Mouse (Mus musculus): ENCODE measurements around the gene Hpd.
"Not testable (repeated sequence)": the region's sequence is repeated elsewhere in the genome, so short reads cannot be mapped to it uniquely, and the experiment has no call there.

The Hpd gene

DNA sequence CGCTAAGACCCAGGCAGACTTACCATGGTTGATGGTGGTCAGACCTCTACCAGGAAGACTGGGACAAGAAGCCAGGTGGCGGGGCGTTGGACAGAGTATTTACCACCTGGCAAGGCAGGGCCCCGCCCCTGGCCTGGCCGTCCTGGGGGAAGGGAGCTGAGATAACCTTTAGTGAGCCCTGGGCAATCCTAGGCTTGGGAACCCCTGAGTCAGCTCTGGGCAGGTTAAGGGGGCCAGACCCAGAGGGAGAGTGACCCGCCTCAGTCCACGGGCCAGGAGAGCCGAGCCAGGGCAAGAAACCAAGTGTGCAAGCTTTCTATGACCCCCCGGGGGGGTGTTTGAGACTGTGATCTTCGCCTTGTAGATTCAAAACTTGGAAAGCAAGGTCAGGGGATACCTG lies at the start of gene Hpd:
TSS of gene Hpd (minus strand) at position 77 of the 400 bp plus-strand sequence.
- no peak for DNase-seq (ENCODE audit: low spot score in 2 of 2)

DNA sequence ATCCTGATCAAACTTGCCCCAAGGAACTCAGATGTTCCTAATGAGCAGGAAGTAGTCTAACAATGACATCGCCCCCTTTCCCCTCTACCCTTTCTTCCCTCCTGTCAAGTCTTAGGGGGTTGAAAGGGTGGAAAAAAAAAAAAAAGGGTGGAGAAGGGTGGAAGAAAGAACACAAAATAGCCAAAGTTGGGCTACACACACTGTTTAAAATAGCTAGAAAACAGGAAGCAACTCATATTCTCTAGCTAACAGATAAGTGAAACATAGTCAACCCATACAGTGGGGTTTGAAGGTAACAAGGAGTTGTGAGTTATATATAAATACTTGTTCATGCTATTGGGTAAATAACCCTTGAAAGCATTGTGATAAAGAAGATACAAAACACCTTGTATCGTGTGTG lies 49.7 kb upstream of the Hpd start:
- no peak for DNase-seq (ENCODE audit: low spot score in 2 of 2)

- DNase-seq (ENCODE audit: low spot score in 2 of 2) = peak in 1 of 2 experiments; percentile 45
Observed at GRCm38 (mm10) chr5:123229296-123229695, 46.8 kb upstream of the Hpd start.

DNA sequence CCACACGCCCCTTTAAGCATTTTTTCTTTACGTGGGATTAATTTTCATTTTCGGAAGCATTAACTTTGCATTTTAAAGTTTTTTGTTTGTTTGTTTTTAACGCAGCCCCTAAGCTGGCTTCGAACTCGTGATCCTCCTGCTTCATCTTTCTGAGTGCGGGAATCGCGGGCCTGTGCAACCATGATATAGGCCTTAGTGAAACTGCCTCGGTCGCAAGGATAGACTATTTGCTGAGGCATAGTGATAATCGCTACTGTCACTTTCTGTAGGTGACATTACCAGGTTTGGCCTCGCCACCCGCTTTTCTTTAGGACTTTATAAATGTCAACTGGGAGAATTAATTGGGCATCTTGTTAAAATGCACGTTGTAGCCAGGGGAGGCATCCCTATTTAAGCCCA lies 46.0 kb upstream of the Hpd start:
- DNase-seq (ENCODE audit: low spot score in 2 of 2) = peak in 1 of 2 experiments; percentile 48

GRCm38 (mm10) chr5:123227762-123228523 lies 45.4 kb upstream of the Hpd start:
- peak; percentile 96 to 98 for DNase-seq (ENCODE audit: low spot score in 2 of 2)

DNA sequence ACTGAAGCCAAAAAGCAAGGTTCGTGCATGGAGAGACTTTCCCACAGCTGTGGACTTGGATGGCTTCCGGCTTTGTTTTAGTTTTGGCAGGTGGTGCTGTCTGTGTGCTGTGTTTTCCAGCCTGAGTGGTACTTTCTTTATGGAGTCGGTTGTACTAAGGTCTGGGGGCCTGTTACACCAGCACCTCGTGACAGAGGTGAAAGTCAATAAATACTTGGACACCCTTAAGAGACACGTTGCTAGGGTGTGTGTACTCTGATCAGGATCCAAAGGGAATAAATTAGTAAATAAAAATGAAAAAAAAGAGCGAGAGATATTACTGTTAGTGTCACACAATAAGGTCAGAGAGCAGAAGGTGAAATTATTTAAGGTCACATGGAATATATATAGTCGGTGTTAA lies 44.3 kb upstream of the Hpd start:
- no peak for DNase-seq (ENCODE audit: low spot score in 2 of 2)

GRCm38 (mm10) chr5:123223861-123224260 lies 41.3 kb upstream of the Hpd start:
- not testable (repeated sequence) for DNase-seq (ENCODE audit: low spot score in 2 of 2)

GRCm38 (mm10) chr5:123223051-123223410 lies 40.5 kb upstream of the Hpd start:
- DNase-seq (ENCODE audit: low spot score in 2 of 2) = peak in 1 of 2 experiments; percentile 39

GRCm38 (mm10) chr5:123222346-123223050 lies 40.0 kb upstream of the Hpd start:
- DNase-seq (ENCODE audit: low spot score in 2 of 2) = not testable (repeated sequence)

- DNase-seq (ENCODE audit: low spot score in 2 of 2) = not testable (repeated sequence)
Observed at GRCm38 (mm10) chr5:123203591-123203990, 21.1 kb upstream of the Hpd start.

- not testable (repeated sequence) for DNase-seq (ENCODE audit: low spot score in 2 of 2)
Observed at GRCm38 (mm10) chr5:123202771-123203170, 20.2 kb upstream of the Hpd start.

- DNase-seq (ENCODE audit: low spot score in 2 of 2) = peak; percentile 16 to 39
Observed at GRCm38 (mm10) chr5:123201987-123202386, 19.5 kb upstream of the Hpd start.

DNA sequence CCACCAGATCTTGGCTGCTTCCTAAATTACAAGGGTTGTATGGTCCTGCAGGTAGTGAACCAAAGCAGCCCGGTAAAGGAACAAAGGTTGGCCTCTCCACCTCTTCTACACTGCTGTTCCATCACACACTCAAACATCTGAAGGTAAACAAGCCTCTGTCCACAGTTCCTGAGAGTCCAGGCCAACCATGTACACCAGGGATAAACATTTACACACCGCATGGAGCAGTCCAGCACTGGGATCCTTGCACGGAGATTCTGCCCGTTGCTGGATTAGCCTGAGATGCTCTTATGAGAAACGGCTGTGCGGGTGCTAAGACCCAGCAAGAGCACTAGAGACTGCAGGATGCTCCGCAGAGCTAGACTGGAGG lies 19.0 kb upstream of the Hpd start:
- peak in 1 of 2 experiments; percentile 13 for DNase-seq (ENCODE audit: low spot score in 2 of 2)

- not testable (repeated sequence) for DNase-seq (ENCODE audit: low spot score in 2 of 2)
Observed at GRCm38 (mm10) chr5:123200816-123201522, 18.4 kb upstream of the Hpd start.

DNA sequence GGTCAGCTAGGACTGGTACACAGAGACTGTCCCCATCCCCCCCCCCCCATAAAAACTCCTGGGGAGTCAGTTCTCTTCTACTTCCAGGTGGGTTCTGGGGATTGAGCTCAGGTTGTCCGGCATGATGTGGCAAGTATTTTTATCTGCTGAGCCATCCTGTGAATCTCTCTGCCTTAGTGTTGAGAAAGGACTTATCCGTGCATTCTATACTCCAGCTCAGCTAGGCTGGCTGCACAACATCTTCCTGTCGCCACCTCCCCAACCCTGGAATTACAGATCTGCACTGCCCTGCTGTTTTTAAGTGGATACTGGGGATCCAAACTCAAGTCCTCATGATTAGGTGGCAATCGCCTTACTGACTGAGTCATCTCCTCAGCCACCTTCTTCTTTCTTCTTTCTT lies 16.0 kb upstream of the Hpd start:
- peak in 1 of 2 experiments; percentile 10 for DNase-seq (ENCODE audit: low spot score in 2 of 2)

GRCm38 (mm10) chr5:123196746-123197145 lies 14.2 kb upstream of the Hpd start:
- peak in 1 of 2 experiments; percentile 5 for DNase-seq (ENCODE audit: low spot score in 2 of 2)

GRCm38 (mm10) chr5:123195500-123196000 lies 13.0 kb upstream of the Hpd start:
- DNase-seq (ENCODE audit: low spot score in 2 of 2) = peak in 1 of 2 experiments; percentile 15

- peak in 1 of 2 experiments; percentile 12 for DNase-seq (ENCODE audit: low spot score in 2 of 2)
Observed at GRCm38 (mm10) chr5:123194856-123195255, 12.3 kb upstream of the Hpd start.

DNA sequence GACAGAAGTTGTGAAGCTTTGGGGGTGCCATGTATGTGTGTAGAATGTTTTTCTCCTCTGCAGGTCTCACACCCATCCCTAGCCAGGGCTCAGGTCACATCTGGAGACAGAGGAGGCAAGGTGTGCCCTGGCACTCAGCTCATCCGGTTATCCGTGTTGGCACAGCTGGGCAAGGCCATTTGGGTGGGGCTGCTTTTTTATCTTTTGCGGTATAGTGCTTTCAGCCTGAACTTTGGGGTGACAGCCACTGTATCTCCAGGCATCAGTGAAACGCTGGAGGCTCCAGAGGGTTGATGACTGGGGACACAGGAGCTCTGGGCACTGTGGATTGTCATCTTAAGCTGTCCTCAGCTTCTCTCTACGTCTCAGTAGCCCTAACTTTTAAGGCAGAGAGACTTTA lies 10.9 kb upstream of the Hpd start:
- DNase-seq (ENCODE audit: low spot score in 2 of 2) = peak; percentile 63 to 79

- peak in 1 of 2 experiments; percentile 26 for DNase-seq (ENCODE audit: low spot score in 2 of 2)
Observed at GRCm38 (mm10) chr5:123192606-123193150, 10.2 kb upstream of the Hpd start.

DNA sequence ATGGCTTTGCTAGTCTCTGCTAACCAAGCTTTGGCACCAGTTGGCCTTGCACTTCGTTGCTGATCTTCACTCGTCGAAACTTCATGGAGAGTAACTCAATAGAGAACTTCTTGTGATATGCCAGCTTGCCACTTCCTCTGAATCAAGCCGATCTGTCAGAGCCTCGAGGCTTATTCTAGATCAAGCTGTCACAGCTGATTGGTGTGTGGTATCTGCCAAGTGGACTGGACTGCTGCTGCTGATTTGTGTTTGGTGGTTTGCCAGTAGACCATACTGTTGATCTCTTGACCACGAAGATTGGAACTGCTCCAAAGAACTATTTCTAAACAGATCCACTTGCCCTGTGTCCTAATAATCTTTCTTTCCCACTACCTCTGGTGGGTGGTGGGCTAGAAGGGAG lies 8.9 kb upstream of the Hpd start:
- peak in 1 of 2 experiments; percentile 31 for DNase-seq (ENCODE audit: low spot score in 2 of 2)

DNA sequence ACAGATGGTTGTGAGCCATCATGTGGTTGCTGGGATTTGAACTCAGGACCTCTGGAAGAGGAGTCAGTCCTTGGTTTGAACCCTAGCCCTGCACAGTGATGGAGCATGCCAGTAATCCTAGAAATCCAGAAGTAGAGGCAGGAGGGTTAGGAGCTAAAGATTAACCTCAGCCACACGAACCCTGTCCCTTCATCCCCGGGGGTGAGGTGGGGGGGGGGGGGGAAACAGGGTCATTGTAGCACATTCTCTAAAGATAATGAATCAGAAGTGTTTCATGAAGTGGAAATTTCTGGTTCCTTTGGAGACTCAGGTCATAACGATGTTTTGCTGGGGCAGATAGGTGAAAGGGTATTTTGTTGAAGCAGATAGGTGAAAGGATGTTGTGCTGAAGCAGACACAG lies 8.4 kb upstream of the Hpd start:
- no peak for DNase-seq (ENCODE audit: low spot score in 2 of 2)
